Mouse (Mus musculus): ENCODE data around the gene Serpine1. TPM values are rescaled to one million over a fixed set of nuclear protein-coding genes. Genes with fewer than 3 reads are reported as not detected.

Serpine1 gene
- polyA plus RNA-seq, 1 experiment: 131 TPM

DNA sequence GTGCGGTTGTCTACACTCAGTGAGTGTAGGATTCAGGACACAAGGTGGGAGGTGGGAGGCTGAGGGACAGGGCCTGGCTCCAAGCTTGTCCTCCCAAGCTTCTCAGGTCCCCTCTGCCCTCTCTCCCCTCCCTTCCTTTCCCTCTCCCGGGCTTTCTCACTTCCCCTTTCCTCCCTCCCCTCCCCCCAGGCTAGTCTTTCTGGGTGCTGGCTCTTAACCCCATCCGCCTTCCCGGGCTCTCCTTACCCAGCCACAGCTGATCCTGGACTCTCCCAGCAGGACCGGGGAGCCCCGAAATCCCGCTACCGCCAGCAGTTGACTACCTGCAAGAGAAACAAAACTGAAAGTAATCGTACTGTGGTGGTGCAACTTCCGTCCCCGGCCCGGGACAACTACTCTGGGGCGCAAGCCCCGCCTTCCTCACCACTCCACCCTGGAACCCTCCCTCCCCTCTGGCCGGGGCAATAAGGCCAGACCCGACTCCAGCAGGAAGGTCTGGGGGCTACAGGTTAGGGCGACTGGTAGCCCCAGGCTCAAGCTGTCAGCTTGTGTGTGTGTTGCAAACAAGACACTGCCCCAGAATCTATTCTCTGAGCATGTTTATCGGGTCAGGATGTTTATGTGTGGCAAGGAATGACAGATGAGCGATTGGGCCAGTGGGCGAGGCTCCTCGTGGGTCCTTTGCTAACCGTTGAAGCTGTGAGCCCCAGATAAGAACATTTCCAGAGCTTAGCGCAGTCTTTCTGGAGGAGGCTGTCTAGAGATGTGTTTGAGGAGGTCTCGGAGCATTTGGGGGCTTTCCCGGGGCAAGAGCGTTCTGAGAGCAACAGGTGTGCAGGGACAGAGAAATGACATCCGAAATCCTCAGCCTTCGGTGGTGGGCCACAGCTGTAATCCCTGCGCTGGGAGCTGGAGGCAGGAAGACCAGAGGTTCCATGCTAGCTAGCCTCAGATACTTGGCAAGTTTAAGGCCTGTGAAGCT lies 44.1 kb upstream of the Serpine1 start, which contains the start of gene Trim56:
Gene Trim56 (minus strand): TSS at position 344 of the 982 bp plus-strand sequence.
- Histone ChIP-seq H3K79me2 (ENCODE audit: control insufficient read depth, insufficient read depth) (peaks cover 17% of the 10 kb centered on the region), H3K36me3 (ENCODE audit: control insufficient read depth, insufficient read depth) (peaks cover 10% of the 10 kb centered on the region), H3K79me3 (ENCODE audit: low read depth) (peaks cover 4% of the 10 kb centered on the region), H3K27me3 (ENCODE audit: control insufficient read depth, insufficient read depth, insufficient read length) (no peaks in the 10 kb centered on the region), H3K4me3 (ENCODE audit: insufficient read depth, poor library complexity, severe bottlenecking) (peak within 1 kb of the TSS; percentile 61), H3ac (ENCODE audit: control insufficient read depth, insufficient read length, low read depth) (peak within 1 kb of the TSS; percentile 67)
- TF ChIP-seq CEBPB (IDR thresholded peaks at IDR 0.05; ENCODE audit: low read depth) (peak; percentile 40), MYOG (IDR thresholded peaks at IDR 0.05; ENCODE audit: control insufficient read depth, extremely low read depth, insufficient read length) (no peak), CTCF (IDR thresholded peaks at IDR 0.05; ENCODE audit: control insufficient read depth, insufficient read depth, insufficient read length) (no peak), FOSL1 (IDR thresholded peaks at IDR 0.05; ENCODE audit: insufficient read depth, low read length, poor library complexity, severe bottlenecking) (no peak), USF1 (IDR thresholded peaks at IDR 0.05; ENCODE audit: low read depth) (no peak), MAX (IDR thresholded peaks at IDR 0.05) (no peak)

DNA sequence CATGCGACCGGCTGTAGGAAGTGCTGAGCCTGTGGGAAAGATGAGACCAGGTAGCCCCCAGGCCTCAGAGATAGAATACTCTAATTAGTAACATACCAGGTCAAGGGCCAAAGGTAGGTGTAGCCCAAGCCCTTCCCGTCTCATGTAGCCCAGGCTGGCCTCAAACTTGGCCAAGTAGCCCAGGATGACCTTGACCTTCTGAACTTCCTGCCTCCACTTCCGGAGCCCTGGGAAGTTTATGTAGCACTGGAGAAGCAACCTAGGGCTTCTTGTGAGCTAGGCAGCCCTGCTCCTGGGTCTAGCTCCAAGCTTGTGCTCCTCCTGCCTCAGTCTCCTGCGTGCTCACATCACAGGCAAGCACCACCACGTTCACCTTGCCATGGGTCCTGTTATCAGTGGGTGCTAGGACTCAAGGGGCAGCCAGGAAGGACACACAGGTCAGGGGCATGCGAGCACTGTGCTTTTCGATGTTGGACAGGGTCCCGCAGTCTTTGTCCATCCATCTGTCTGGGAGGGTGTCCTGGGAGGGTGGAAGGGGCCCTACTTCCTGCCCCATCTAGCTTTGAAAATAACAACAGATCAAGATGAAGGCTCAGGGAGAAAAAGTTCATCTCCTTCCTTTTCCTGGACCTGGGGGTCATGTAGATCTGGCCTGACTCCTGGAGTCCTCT lies 43.0 kb upstream of the Serpine1 start:
- peaks cover 4% of the 10 kb centered on the region for H3K79me3 ChIP-seq (ENCODE audit: low read depth)
- no peaks in the 10 kb centered on the region for H3K27me3 ChIP-seq (ENCODE audit: control insufficient read depth, insufficient read depth, insufficient read length)
- peak overlapping the region; percentile 61 for H3K4me3 ChIP-seq (ENCODE audit: insufficient read depth, poor library complexity, severe bottlenecking)
- no peak overlapping the region for H3ac ChIP-seq (ENCODE audit: control insufficient read depth, insufficient read length, low read depth)
- TF ChIP-seq CTCF (IDR thresholded peaks at IDR 0.05; ENCODE audit: control insufficient read depth, insufficient read depth, insufficient read length) (no peak), MYOG (IDR thresholded peaks at IDR 0.05; ENCODE audit: control insufficient read depth, extremely low read depth, insufficient read length) (no peak), FOSL1 (IDR thresholded peaks at IDR 0.05; ENCODE audit: insufficient read depth, low read length, poor library complexity, severe bottlenecking) (no peak), MAX (IDR thresholded peaks at IDR 0.05) (no peak), CEBPB (IDR thresholded peaks at IDR 0.05; ENCODE audit: low read depth) (no peak), MYOD1 (IDR thresholded peaks at IDR 0.05; ENCODE audit: control insufficient read depth, insufficient read length, low read depth) (no peak), USF1 (IDR thresholded peaks at IDR 0.05; ENCODE audit: low read depth) (no peak)
- peaks cover 17% of the 10 kb centered on the region for H3K79me2 ChIP-seq (ENCODE audit: control insufficient read depth, insufficient read depth)
- H3K36me3 ChIP-seq (ENCODE audit: control insufficient read depth, insufficient read depth): peaks cover 10% of the 10 kb centered on the region

DNA sequence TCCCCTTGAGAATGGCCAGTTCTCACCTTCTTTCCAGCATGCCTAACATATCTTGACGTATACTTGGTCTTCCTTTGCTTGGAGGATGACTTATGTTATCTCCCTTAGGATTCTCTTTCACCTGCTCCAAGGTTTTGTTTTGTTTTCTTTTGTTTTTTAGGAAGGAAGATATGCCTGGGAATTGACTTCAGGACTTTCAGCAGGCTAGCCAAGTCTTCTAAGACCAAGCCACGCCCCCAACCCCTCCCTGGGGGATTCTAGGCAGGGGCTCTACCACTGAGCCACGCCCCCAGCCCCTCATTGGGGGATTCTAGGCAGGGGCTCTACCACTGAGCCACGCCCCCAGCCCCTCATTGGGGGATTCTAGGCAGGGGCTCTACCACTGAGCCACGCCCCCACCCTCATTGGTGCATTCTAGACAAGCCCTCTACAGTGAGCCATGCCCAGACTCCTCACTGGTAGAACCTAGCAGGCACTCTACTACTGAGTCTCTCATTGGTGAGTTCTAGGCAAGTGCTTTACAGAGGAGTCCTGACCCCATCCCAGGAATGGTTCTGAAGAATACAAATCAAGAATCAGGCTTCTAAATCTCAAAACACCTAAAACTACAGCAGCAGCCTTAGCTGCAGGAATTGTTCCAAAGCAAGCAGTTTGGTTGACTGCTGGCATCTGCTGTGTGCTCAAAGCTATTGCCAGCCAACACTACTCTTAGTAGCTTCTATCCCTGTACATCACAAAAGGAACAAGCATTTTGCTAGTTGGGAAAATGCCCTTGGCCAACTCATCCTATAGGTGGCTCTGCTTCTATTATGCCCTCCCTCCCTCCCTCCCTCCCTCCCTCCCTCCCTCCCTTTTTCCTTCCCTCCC lies 39.7 kb upstream of the Serpine1 start:
- no peak for TF ChIP-seq FOSL1 (IDR thresholded peaks at IDR 0.05; ENCODE audit: insufficient read depth, low read length, poor library complexity, severe bottlenecking)
- TF ChIP-seq CEBPB (IDR thresholded peaks at IDR 0.05; ENCODE audit: low read depth): no peak
- TF ChIP-seq MAX (IDR thresholded peaks at IDR 0.05): no peak
- no peak for TF ChIP-seq CTCF (IDR thresholded peaks at IDR 0.05; ENCODE audit: control insufficient read depth, insufficient read depth, insufficient read length)
- no peak overlapping the region for H3K4me3 ChIP-seq (ENCODE audit: insufficient read depth, poor library complexity, severe bottlenecking)

DNA sequence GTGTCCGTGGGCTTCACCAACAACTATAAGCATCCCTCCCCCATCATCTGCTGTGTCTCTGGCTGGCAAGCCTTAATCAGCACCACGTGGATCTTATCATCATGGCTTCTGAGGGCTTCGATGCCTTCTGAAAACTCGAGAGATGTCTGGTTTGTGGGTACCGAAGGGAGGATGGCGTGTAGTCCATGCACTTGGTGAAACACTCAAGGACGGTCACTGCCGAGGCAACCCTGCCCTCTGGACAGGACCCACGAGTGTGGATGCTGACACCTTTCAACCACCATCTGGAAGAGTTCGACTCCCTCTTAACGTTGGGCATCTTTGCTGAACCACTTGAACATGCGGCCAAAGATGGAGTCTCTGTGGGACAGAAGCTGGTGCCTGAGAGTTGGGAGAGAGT lies 38.8 kb upstream of the Serpine1 start:
- TF ChIP-seq CTCF (IDR thresholded peaks at IDR 0.05; ENCODE audit: control insufficient read depth, insufficient read depth, insufficient read length) (no peak), MYOD1 (IDR thresholded peaks at IDR 0.05; ENCODE audit: control insufficient read depth, insufficient read length, low read depth) (no peak), MYOG (IDR thresholded peaks at IDR 0.05; ENCODE audit: control insufficient read depth, extremely low read depth, insufficient read length) (no peak), CEBPB (IDR thresholded peaks at IDR 0.05; ENCODE audit: low read depth) (no peak), USF1 (IDR thresholded peaks at IDR 0.05; ENCODE audit: low read depth) (no peak), MAX (IDR thresholded peaks at IDR 0.05) (no peak), FOSL1 (IDR thresholded peaks at IDR 0.05; ENCODE audit: insufficient read depth, low read length, poor library complexity, severe bottlenecking) (no peak)
- no peak overlapping the region for H3ac ChIP-seq (ENCODE audit: control insufficient read depth, insufficient read length, low read depth)
- peaks cover 4% of the 10 kb centered on the region for H3K79me3 ChIP-seq (ENCODE audit: low read depth)
- no peaks in the 10 kb centered on the region for H3K27me3 ChIP-seq (ENCODE audit: control insufficient read depth, insufficient read depth, insufficient read length)
- H3K79me2 ChIP-seq (ENCODE audit: control insufficient read depth, insufficient read depth): peaks cover 17% of the 10 kb centered on the region
- H3K4me3 ChIP-seq (ENCODE audit: insufficient read depth, poor library complexity, severe bottlenecking): no peak overlapping the region
- peaks cover 10% of the 10 kb centered on the region for H3K36me3 ChIP-seq (ENCODE audit: control insufficient read depth, insufficient read depth)

More for the DNA sequence above, 39.7 kb upstream of the Serpine1 start:
- Histone ChIP-seq H3K79me3 (ENCODE audit: low read depth) (peaks cover 4% of the 10 kb centered on the region), H3K79me2 (ENCODE audit: control insufficient read depth, insufficient read depth) (peaks cover 17% of the 10 kb centered on the region), H3K36me3 (ENCODE audit: control insufficient read depth, insufficient read depth) (peaks cover 10% of the 10 kb centered on the region), H3K27me3 (ENCODE audit: control insufficient read depth, insufficient read depth, insufficient read length) (no peaks in the 10 kb centered on the region), H3ac (ENCODE audit: control insufficient read depth, insufficient read length, low read depth) (no peak overlapping the region)

Data from C2C12 (cell line).